Mouse (Mus musculus) small intestine, adult 2 months (tissue): ENCODE measurements around the gene Cul4a.

Source experiments
- CTCF ChIP-seq: fragments of 200-500 bp; IDR thresholded peaks from 2 replicates; pipeline ENCODE4 v1.5.1; 2012; ENCODE audit warnings: low read depth, mild to moderate bottlenecking, control low read depth, inconsistent platforms, low read length, moderate library complexity, mixed read lengths; ENCODE audit not compliant: insufficient replicate concordance, insufficient read length; ENCODE audit errors: extremely low read depth
- POLR2A ChIP-seq: fragments of 200-500 bp; IDR thresholded peaks from 2 replicates; pipeline ENCODE4 v1.6.1; 2012; ENCODE audit warnings: low read depth, mild to moderate bottlenecking, control low read depth, inconsistent platforms, low read length, moderate library complexity

- TF ChIP-seq CTCF (no peak), POLR2A (no peak)
Observed at GRCm38 (mm10) chr8:13105908-13106551, 609 bp downstream of the Cul4a start.
